Mouse (Mus musculus) heart, embryonic 11.5 days (tissue): ENCODE results near the gene Olfr1461. TPM values are rescaled to one million over a fixed set of nuclear protein-coding genes. Genes with fewer than 3 reads are reported as not detected.

Experiments
- ATAC-seq: fragments of 200-750 bp; cut with Nextera tagmentation; replicated peaks from 2 replicates; pipeline ENCODE4 v1.8.0; 2017; ENCODE audit warnings: moderate library complexity; ENCODE audit not compliant: insufficient number of reproducible peaks, low FRiP score, low TSS enrichment
- H3K27ac ChIP-seq: fragments of 300-500 bp; sonication (generic); 2 replicates; pipeline ENCODE4 v1.5.1; 2014; ENCODE audit warnings: mild to moderate bottlenecking, low read depth, low read length
- H3K27me3 ChIP-seq: fragments of 300-500 bp; sonication (generic); 2 replicates; pipeline ENCODE4 v1.6.1; 2014; ENCODE audit warnings: mild to moderate bottlenecking, low read length, mixed read lengths; ENCODE audit not compliant: control insufficient read depth, insufficient read depth
- H3K36me3 ChIP-seq: fragments of 300-500 bp; sonication (generic); 2 replicates; pipeline ENCODE4 v1.6.1; 2014; ENCODE audit warnings: mild to moderate bottlenecking, low read length, moderate library complexity, mixed read lengths; ENCODE audit not compliant: control insufficient read depth, insufficient read depth
- H3K4me1 ChIP-seq: fragments of 300-500 bp; sonication (generic); 2 replicates; pipeline ENCODE4 v1.6.1; 2014; ENCODE audit warnings: low read length; ENCODE audit not compliant: control insufficient read depth, insufficient read depth
- H3K4me2 ChIP-seq: fragments of 300-500 bp; sonication (generic); 2 replicates; pipeline ENCODE4 v1.6.1; 2014; ENCODE audit warnings: mild to moderate bottlenecking, moderate library complexity
- H3K4me3 ChIP-seq: fragments of 300-500 bp; sonication (generic); 2 replicates; pipeline ENCODE4 v1.5.1; 2014; ENCODE audit warnings: low read depth, low read length
- H3K9ac ChIP-seq: fragments of 300-500 bp; sonication (generic); 2 replicates; pipeline ENCODE4 v1.6.1; 2014; ENCODE audit warnings: mild to moderate bottlenecking, low read depth, low read length, moderate library complexity
- H3K9me3 ChIP-seq: fragments of 300-500 bp; sonication (generic); replicated peaks from 2 replicates; pipeline ENCODE4 v1.6.1; 2016; ENCODE audit warnings: low read length; ENCODE audit not compliant: control insufficient read depth
- WGBS: fragments of 180-500 bp; shearing (Covaris S2); extraction: QIAGEN DNeasy Blood & Tissue Kit; methylation state at CpG from one replicate; pipeline ENCODE4 v1.1.7; 2014; ENCODE audit not compliant: insufficient replicate concordance; 5-methylcytosine and 5-hydroxymethylcytosine counted together
- polyA plus RNA-seq: library from polyadenylated mRNA; unstranded; fragments of >200 nt; fragmentation: Nextera tagmentation; extraction: Ambion mirVana; gene quantifications from 2 replicates; pipeline ENCODE4 v1.2.1, GENCODE M21; 2014

The Olfr1461 gene
- polyA plus RNA-seq: not detected in 2 replicates

DNA sequence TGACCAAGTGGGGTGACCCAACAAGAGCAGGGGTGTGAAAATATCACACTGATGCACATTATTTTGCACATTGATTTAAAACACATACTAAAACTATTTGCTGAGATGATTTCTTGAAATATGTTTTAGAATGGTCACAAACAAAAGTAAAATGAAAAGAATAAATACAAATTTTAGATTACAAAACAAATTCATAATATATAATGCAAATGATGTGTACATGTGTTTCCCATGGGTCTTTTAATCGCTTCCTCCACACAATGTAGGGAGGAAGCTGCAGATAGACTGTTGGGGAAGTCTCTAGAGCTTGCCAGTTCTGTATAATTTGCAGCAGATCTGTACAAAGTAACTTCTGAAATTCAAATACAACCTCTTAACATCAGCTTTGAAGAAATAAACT is at the start of gene Olfr1461:
Gene Olfr1461 (plus strand): TSS at position 301 of the 400 bp plus-strand sequence.
- no peaks in the 10 kb centered on the region for H3K27me3 ChIP-seq
- H3K36me3 ChIP-seq: no peaks in the 10 kb centered on the region
- H3K4me1 ChIP-seq: no peaks in the 10 kb centered on the region
- H3K9ac ChIP-seq: no peak within 1 kb of the TSS
- H3K4me3 ChIP-seq: no peak within 1 kb of the TSS
- WGBS: 50% methylated on average over 1 of the region's 1 CpGs
- no peak for ATAC-seq
- no peak within 1 kb of the TSS for H3K4me2 ChIP-seq
- no peak within 1 kb of the TSS for H3K27ac ChIP-seq
- 0 out of 2 replicates have a peak, but pooled peaks cover 4% of the 10 kb centered on the region for H3K9me3 ChIP-seq

DNA sequence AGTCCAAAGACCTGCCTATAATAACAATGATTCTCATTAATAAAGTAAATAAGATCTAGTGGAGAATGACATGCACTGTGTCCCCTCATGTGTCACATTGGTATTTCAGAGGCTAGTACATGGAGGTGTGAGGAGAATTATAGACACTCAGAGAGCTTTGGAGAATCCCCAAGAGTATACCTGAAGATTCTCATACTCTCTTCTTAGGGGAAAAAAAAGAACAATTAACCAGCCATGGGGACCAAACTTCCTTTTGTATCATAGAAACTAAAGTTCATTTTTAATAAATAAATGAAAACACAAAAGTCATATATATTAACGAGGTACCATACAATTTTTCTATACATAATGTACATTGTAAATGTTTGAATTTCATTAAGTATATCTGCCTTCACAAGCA is 13.4 kb upstream of the Olfr1461 start, which contains the start of gene Olfr1459:
Gene Olfr1459 (minus strand): TSS at position 101 of the 400 bp plus-strand sequence.
- Histone ChIP-seq H3K27ac (no peak within 1 kb of the TSS), H3K9ac (no peak within 1 kb of the TSS), H3K36me3 (no peaks in the 10 kb centered on the region), H3K9me3 (peaks cover 3% of the 10 kb centered on the region), H3K4me3 (no peak within 1 kb of the TSS), H3K4me2 (no peak within 1 kb of the TSS), H3K27me3 (no peaks in the 10 kb centered on the region), H3K4me1 (no peaks in the 10 kb centered on the region)
- 60% methylated on average over 1 of the region's 1 CpGs for WGBS
- no peak for ATAC-seq

DNA sequence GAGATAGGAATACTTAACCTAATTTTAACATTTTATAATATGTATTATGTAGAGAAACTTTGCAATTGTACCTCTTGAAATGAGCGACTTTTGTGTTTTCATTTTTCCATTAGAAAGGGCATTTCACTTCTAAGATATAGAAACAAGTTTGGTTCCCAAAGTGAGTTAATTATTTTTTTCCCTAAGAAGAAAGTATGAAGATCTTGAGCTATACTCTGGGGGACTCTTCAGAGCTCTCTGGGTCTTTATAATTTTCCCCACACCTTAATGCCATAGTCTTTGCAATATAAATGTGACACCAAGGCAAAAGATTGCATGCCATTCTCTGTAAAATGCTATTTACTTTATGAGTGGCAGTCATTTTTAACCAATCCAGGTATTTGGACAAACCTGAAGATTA is 22.6 kb downstream of the Olfr1461 start, which contains the start of gene Olfr1462:
Gene Olfr1462 (plus strand): TSS at position 301 of the 400 bp plus-strand sequence.
- H3K27ac ChIP-seq: no peak within 1 kb of the TSS
- H3K9me3 ChIP-seq: no peaks in the 10 kb centered on the region
- no peaks in the 10 kb centered on the region for H3K36me3 ChIP-seq
- no peak within 1 kb of the TSS for H3K9ac ChIP-seq
- H3K27me3 ChIP-seq: no peaks in the 10 kb centered on the region
- H3K4me1 ChIP-seq: no peaks in the 10 kb centered on the region
- H3K4me3 ChIP-seq: no peak within 1 kb of the TSS
- WGBS: 58% methylated on average over 1 of the region's 1 CpGs
- H3K4me2 ChIP-seq: no peak within 1 kb of the TSS
- no peak for ATAC-seq

Other genes with a start within 250 kb of the Olfr1461 start
- gene Olfr1448, start 238.6 kb upstream of the Olfr1461 start, polyA plus RNA-seq: not detected in 2 replicates
- not detected in 2 replicates for gene Olfr1449, start 232.2 kb upstream of the Olfr1461 start, polyA plus RNA-seq
- not detected in 2 replicates for gene Olfr1450, start 212.7 kb upstream of the Olfr1461 start, polyA plus RNA-seq
- not detected in 2 replicates for gene Olfr1451, start 168.0 kb upstream of the Olfr1461 start, polyA plus RNA-seq
- gene Olfr1453, start 134.7 kb upstream of the Olfr1461 start, polyA plus RNA-seq: not detected in 2 replicates
- not detected in 2 replicates for gene Olfr1454, start 102.4 kb upstream of the Olfr1461 start, polyA plus RNA-seq
- not detected in 2 replicates for gene Olfr1457, start 65.1 kb upstream of the Olfr1461 start, polyA plus RNA-seq
- not detected in 2 replicates for gene Olfr1458, start 56.2 kb upstream of the Olfr1461 start, polyA plus RNA-seq
- 0.01 TPM in 1 of 2 replicates, not detected in the other for gene Olfr1459, start 13.5 kb upstream of the Olfr1461 start, polyA plus RNA-seq
- not detected in 2 replicates for gene Olfr1462, start 22.7 kb downstream of the Olfr1461 start, polyA plus RNA-seq
- gene Olfr1463, start 68.3 kb downstream of the Olfr1461 start, polyA plus RNA-seq: not detected in 2 replicates
- not detected in 2 replicates for gene Olfr1465, start 152.5 kb downstream of the Olfr1461 start, polyA plus RNA-seq
- gene Olfr1466, start 175.9 kb downstream of the Olfr1461 start, polyA plus RNA-seq: not detected in 2 replicates
- not detected in 2 replicates for gene Olfr1467, start 199.2 kb downstream of the Olfr1461 start, polyA plus RNA-seq
- not detected in 2 replicates for gene Olfr1469, start 244.8 kb downstream of the Olfr1461 start, polyA plus RNA-seq